Mouse (Mus musculus) lung, embryonic 14.5 days (tissue): ENCODE measurements around the gene C2. TPM values are rescaled to one million over a fixed set of nuclear protein-coding genes. Genes with fewer than 3 reads are reported as not detected.

Experiments used
- ATAC-seq: fragments of 200-750 bp; cut with Nextera tagmentation; 2 replicates; pipeline ENCODE4 v1.8.0; 2017; ENCODE audit warnings: mild to moderate bottlenecking, moderate TSS enrichment, moderate library complexity; ENCODE audit not compliant: insufficient read depth
- DNase-seq: peaks from one replicate; pipeline ENCODE4 v3.0.0-alpha.2; 2015
- H3K27ac ChIP-seq: fragments of 300-500 bp; sonication (generic); 2 replicates; pipeline ENCODE4 v1.5.1; 2014; ENCODE audit warnings: low read depth, mild to moderate bottlenecking, moderate library complexity
- H3K27me3 ChIP-seq: fragments of 300-500 bp; sonication (generic); 2 replicates; pipeline ENCODE4 v1.6.1; 2014; ENCODE audit warnings: low read length, control low read depth; ENCODE audit not compliant: insufficient read depth
- H3K36me3 ChIP-seq: fragments of 300-500 bp; sonication (generic); 2 replicates; pipeline ENCODE4 v1.6.1; 2014; ENCODE audit warnings: control low read depth; ENCODE audit not compliant: insufficient read depth
- H3K4me1 ChIP-seq: fragments of 300-500 bp; sonication (generic); 2 replicates; pipeline ENCODE4 v1.6.1; 2014; ENCODE audit warnings: antibody characterized with exemption, control low read depth; ENCODE audit not compliant: insufficient read depth
- H3K4me2 ChIP-seq: fragments of 300-500 bp; sonication (generic); 2 replicates; pipeline ENCODE4 v1.6.1; 2014; ENCODE audit warnings: mild to moderate bottlenecking
- H3K4me3 ChIP-seq: fragments of 300-500 bp; sonication (generic); 2 replicates; pipeline ENCODE4 v1.5.1; 2014; ENCODE audit warnings: low read depth, low read length
- H3K9ac ChIP-seq: fragments of 300-500 bp; sonication (generic); 2 replicates; pipeline ENCODE4 v1.6.1; 2014
- H3K9me3 ChIP-seq: fragments of 300-500 bp; sonication (generic); 2 replicates; pipeline ENCODE4 v1.6.1; 2016; ENCODE audit warnings: low read depth, low read length, control low read depth
- CTCF ChIP-seq: IDR thresholded peaks from 2 replicates; pipeline ENCODE4 v1.5.1; 2016; ENCODE audit warnings: antibody characterized with exemption, low read depth
- WGBS: fragments of 180-500 bp; shearing (Covaris S2); extraction: QIAGEN DNeasy Blood & Tissue Kit; methylation state at CpG from one replicate; pipeline ENCODE4 v1.1.7; 2014; 5-methylcytosine and 5-hydroxymethylcytosine counted together
- polyA plus RNA-seq: library from polyadenylated mRNA; unstranded; fragments of >200 nt; fragmentation: Nextera tagmentation; extraction: Ambion mirVana; gene quantifications from 2 replicates; pipeline ENCODE4 v1.2.1, GENCODE M21; 2014

Gene C2
- polyA plus RNA-seq, 1 experiment from 2014 or later = 1.4 TPM

DNA sequence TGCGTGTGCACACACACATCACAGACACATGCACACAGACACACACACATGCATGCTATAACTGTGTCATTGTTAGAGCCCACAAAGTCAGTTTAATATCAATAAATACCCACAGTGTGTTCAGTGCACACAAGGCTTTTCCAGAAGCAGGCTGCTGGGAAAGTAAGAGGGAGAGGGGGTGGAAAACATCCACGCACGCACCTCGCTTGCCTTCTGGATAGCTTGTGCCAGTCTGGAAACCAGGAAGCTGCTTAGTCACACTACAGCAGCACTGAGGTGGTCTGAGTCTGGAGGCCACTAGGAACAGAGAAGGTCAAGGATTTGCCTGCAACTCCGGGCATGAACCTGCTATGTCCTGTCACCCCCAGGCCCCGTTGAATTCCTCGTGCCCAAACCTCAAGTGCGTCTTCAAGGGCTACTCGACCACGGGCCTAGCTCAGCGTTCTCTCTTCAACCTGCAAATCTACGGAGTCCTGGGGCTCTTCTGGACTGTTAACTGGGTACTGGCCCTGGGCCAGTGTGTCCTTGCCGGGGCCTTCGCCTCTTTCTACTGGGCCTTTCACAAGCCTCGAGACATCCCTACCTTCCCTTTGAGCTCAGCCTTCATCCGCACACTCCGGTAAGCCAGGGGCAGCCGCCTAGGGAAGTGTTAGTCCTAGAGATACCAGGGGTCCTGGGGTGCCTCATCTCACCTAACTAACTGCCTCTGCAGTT lies 29.4 kb upstream of the C2 start:
- H3K4me2 ChIP-seq = no peak overlapping the region
- H3K9me3 ChIP-seq = no peaks in the 10 kb centered on the region
- H3K9ac ChIP-seq = no peak overlapping the region
- no peaks in the 10 kb centered on the region for H3K27me3 ChIP-seq
- DNase-seq (no peak), ATAC-seq (no peak)
- TF ChIP-seq CTCF = no peak
- H3K4me1 ChIP-seq = 0 out of 2 replicates have a peak, but pooled peaks cover 3% of the 10 kb centered on the region
- H3K36me3 ChIP-seq = no peaks in the 10 kb centered on the region
- no peak overlapping the region for H3K4me3 ChIP-seq
- no peak overlapping the region for H3K27ac ChIP-seq
- WGBS = 69% methylated on average over 18 of the region's 18 CpGs

DNA sequence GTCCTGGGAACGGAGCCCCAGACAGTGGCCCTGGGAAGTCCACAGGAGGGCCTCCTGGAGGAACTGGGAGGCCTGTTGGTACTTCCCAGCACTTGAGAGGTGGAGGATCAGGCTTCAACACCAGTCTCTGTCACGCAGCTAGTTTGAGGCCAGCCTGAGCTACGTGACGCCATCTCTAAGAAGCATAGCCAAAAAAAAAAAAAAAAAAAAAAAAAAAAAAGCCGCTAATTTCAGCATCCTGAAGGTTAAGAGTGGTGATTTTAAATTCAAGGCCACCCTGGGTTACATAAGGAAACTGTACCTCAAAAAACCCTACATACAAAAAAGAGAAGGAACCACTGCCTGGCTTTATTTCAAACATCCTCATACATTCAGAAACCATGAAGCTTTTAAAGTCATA lies 26.2 kb upstream of the C2 start:
- no peak overlapping the region for H3K4me2 ChIP-seq
- H3K9me3 ChIP-seq = no peaks in the 10 kb centered on the region
- no peak for TF ChIP-seq CTCF
- DNase-seq = no peak
- no peaks in the 10 kb centered on the region for H3K36me3 ChIP-seq
- no peak for ATAC-seq
- H3K4me1 ChIP-seq = no peaks in the 10 kb centered on the region
- WGBS = 61% methylated on average over 5 of the region's 5 CpGs
- no peaks in the 10 kb centered on the region for H3K27me3 ChIP-seq
- no peak overlapping the region; the same call in 1 of the 2 replicates for H3K9ac ChIP-seq
- H3K27ac ChIP-seq = no peak overlapping the region
- no peak overlapping the region for H3K4me3 ChIP-seq

DNA sequence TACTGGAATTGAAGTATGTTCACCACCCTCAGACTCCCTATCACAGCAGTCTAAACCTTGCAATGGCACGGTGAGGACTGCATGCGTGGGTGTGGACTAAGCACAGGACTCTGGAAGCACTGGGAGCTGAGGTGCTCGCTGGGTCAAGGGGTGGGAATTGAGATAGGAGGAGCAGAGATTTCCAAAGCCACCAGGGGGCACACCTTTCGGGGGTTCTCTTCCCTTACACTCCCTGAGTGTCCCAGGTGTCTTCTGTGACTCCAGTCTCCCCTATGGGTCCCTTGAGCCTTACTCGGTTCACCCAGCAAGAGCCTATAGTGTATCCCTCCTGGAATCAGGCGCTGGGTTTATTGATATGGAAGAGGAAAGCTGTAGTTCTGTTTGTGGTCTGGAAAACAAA lies 24.9 kb upstream of the C2 start:
- H3K27ac ChIP-seq = no peak overlapping the region
- no peaks in the 10 kb centered on the region for H3K4me1 ChIP-seq
- no peak overlapping the region for H3K4me3 ChIP-seq
- DNase-seq (no peak), ATAC-seq (no peak)
- peak; percentile 28 for TF ChIP-seq CTCF
- H3K27me3 ChIP-seq = no peaks in the 10 kb centered on the region
- H3K4me2 ChIP-seq = no peak overlapping the region
- H3K9ac ChIP-seq = no peak overlapping the region
- 41% methylated on average over 6 of the region's 6 CpGs for WGBS
- no peaks in the 10 kb centered on the region for H3K36me3 ChIP-seq
- no peaks in the 10 kb centered on the region for H3K9me3 ChIP-seq

DNA sequence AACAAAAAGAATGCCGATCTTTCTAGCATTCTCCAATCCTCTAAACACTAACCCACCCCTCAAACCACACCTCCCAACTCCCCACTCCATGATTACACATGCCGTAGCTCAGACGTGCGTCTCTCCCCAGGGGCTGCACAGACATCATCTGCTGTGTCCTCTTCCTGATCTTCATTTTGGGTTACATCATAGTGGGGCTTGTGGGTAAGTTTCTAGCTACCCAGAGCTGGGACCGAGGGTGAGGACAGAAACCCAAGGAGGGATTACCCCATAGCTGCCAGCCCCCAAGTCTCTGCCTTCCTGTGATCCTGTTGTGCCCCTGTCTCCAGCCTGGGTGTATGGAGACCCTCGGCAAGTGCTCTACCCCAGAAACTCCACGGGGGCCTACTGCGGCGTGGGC lies 19.1 kb upstream of the C2 start:
- H3K36me3 ChIP-seq = peaks cover 20% of the 10 kb centered on the region
- H3K4me3 ChIP-seq = no peak overlapping the region
- no peaks in the 10 kb centered on the region for H3K4me1 ChIP-seq
- H3K27ac ChIP-seq = no peak overlapping the region
- no peaks in the 10 kb centered on the region for H3K9me3 ChIP-seq
- TF ChIP-seq CTCF = no peak
- ATAC-seq = no peak
- WGBS = 63% methylated on average over 9 of the region's 9 CpGs
- H3K9ac ChIP-seq = no peak overlapping the region
- H3K4me2 ChIP-seq = no peak overlapping the region
- no peaks in the 10 kb centered on the region for H3K27me3 ChIP-seq
- DNase-seq = no peak

DNA sequence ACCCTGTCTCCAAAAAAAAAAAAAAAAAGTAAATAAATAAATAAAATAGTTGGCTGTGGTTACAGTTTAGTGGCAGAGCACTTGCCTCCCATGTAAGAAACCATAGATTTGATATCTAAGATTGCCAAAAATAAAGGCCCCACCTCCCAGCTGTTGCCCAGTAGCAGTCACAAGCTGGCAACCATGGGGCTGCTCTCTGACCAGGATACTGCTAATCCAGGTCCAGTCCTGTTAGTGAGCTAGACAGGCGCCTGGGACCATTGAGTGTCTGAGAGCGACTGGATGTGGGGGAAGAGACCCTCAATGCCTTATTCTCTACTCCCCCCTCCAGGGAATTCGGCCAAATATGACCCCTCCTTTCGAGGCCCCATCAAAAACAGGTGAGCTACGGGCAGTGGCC lies 18.3 kb upstream of the C2 start:
- WGBS = 74% methylated on average over 5 of the region's 5 CpGs
- H3K4me3 ChIP-seq = no peak overlapping the region
- DNase-seq (no peak), ATAC-seq (no peak)
- no peaks in the 10 kb centered on the region for H3K4me1 ChIP-seq
- no peaks in the 10 kb centered on the region for H3K27me3 ChIP-seq
- no peaks in the 10 kb centered on the region for H3K9me3 ChIP-seq
- TF ChIP-seq CTCF = no peak
- peaks cover 29% of the 10 kb centered on the region for H3K36me3 ChIP-seq
- H3K27ac ChIP-seq = no peak overlapping the region
- H3K9ac ChIP-seq = no peak overlapping the region
- H3K4me2 ChIP-seq = no peak overlapping the region

DNA sequence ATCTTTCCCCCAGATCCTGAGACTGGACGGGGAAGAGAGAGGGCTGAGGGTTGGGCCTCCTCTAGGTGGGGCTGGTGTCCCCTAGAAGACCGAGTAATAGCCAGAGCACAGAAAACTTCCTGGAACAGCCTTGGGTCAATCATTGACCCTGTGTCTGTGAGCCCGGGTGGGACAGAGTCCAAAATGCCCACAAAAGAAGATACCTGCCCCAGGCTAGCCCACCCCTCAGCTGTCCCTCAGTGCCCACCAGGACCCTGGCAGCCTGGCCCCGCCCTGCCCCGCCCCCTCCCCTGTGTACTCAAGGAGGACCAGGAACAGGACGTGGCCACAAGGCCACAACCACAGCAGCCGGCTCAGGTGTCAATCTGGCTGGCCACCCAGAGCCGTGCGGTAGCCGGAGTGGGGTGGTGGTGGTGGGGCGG lies 17.4 kb upstream of the C2 start:
- WGBS = 26% methylated on average over 11 of the region's 11 CpGs
- peak overlapping the region; percentile 30; the same call in 1 of the 2 replicates for H3K4me2 ChIP-seq
- no peak overlapping the region for H3K9ac ChIP-seq
- no peak overlapping the region for H3K27ac ChIP-seq
- no peaks in the 10 kb centered on the region for H3K4me1 ChIP-seq
- no peaks in the 10 kb centered on the region for H3K9me3 ChIP-seq
- ATAC-seq (peak; percentile 62), DNase-seq (peak; percentile 63)
- TF ChIP-seq CTCF = peak; percentile 57
- no peaks in the 10 kb centered on the region for H3K27me3 ChIP-seq
- H3K36me3 ChIP-seq = peaks cover 38% of the 10 kb centered on the region
- H3K4me3 ChIP-seq = no peak overlapping the region

DNA sequence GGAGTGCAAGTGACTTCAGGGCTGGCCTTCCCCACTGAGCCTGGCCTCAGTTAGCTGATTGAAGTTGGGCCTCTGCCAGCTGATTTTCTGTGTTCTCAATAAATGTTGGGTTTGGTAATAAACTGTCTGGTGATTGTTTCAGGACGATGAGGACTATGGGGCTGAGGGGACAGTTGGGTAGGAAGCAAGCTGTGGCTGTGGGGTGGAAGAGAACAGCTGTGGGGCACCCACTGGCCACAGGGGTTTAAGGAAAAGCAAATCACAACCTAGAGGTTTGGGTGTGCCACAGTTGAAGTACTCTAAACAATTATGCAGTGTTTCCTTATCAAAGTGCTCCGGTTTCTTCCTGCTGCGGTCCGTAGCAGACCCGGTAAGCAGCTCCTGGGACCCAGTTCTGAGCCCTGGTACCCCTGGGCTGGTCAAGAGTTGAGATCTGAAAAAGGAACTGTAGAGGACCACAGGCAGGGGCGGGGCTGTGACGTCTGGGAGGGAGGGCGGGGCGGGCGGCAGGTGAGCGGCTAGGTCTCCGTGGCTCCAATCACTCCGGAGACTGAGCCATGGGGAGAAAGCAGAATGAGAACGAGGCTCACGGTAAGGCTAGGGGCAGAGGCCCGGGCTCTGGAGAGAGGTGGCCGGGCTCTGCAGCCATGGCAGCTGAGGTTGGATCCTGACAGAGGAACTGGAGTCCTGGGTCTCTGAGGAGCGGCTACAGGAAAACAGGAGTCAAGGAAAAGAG lies 16.0 kb upstream of the C2 start, which contains the start of gene Slc44a4:
Gene Slc44a4 (plus strand): TSS at position 537 of the 736 bp plus-strand sequence.
- H3K9me3 ChIP-seq = no peaks in the 10 kb centered on the region
- peak; percentile 25 for DNase-seq
- H3K4me1 ChIP-seq = no peaks in the 10 kb centered on the region
- H3K36me3 ChIP-seq = peaks cover 51% of the 10 kb centered on the region
- no peak for TF ChIP-seq CTCF
- H3K27me3 ChIP-seq = no peaks in the 10 kb centered on the region
- H3K4me3 ChIP-seq = no peak within 1 kb of the TSS
- no peak within 1 kb of the TSS for H3K27ac ChIP-seq
- peak within 1 kb of the TSS; percentile 25; the same call in 1 of the 2 replicates for H3K4me2 ChIP-seq
- H3K9ac ChIP-seq = no peak within 1 kb of the TSS
- 31% methylated on average over 18 of the region's 18 CpGs for WGBS
- ATAC-seq = no peak
